Mouse (Mus musculus) hindbrain, embryonic 16.5 days (tissue): ENCODE data around the gene Topbp1. TPM values are rescaled to one million over a fixed set of nuclear protein-coding genes. Genes with fewer than 3 reads are reported as not detected.

Source experiments
- ATAC-seq: fragments of 200-750 bp; cut with Nextera tagmentation; 2 replicates; pipeline ENCODE4 v1.8.0; 2017; ENCODE audit warnings: moderate TSS enrichment, moderate library complexity
- H3K27ac ChIP-seq: fragments of 300-500 bp; sonication (generic); 2 replicates; pipeline ENCODE4 v1.5.1; 2014; ENCODE audit warnings: low read depth, mild to moderate bottlenecking, control low read depth, low read length, moderate library complexity
- H3K27me3 ChIP-seq: fragments of 300-500 bp; sonication (generic); replicated peaks from 2 replicates; pipeline ENCODE4 v1.6.1; 2014; ENCODE audit warnings: low read length; ENCODE audit not compliant: control insufficient read depth, insufficient read depth
- H3K36me3 ChIP-seq: fragments of 300-500 bp; sonication (generic); 2 replicates; pipeline ENCODE4 v1.6.1; 2014; ENCODE audit warnings: mild to moderate bottlenecking, low read length, moderate library complexity, mixed read lengths; ENCODE audit not compliant: control insufficient read depth, insufficient read depth
- H3K4me1 ChIP-seq: fragments of 300-500 bp; sonication (generic); 2 replicates; pipeline ENCODE4 v1.6.1; 2014; ENCODE audit warnings: low read depth, low read length; ENCODE audit not compliant: control insufficient read depth, insufficient read depth
- H3K4me2 ChIP-seq: fragments of 300-500 bp; sonication (generic); 2 replicates; pipeline ENCODE4 v1.6.1; 2014; ENCODE audit warnings: mild to moderate bottlenecking, low read length, control low read depth, moderate library complexity
- H3K4me3 ChIP-seq: fragments of 300-500 bp; sonication (generic); 2 replicates; pipeline ENCODE4 v1.5.1; 2014; ENCODE audit warnings: mild to moderate bottlenecking, low read length, control low read depth, moderate library complexity
- H3K9ac ChIP-seq: fragments of 300-500 bp; sonication (generic); 2 replicates; pipeline ENCODE4 v1.6.1; 2014; ENCODE audit warnings: low read depth, mild to moderate bottlenecking, control low read depth, low read length, moderate library complexity
- H3K9me3 ChIP-seq: fragments of 300-500 bp; sonication (generic); 2 replicates; pipeline ENCODE4 v1.6.1; 2014; ENCODE audit warnings: mild to moderate bottlenecking, low read length, moderate library complexity; ENCODE audit not compliant: control insufficient read depth
- WGBS: fragments of 180-500 bp; shearing (Covaris S2); extraction: QIAGEN DNeasy Blood & Tissue Kit; methylation state at CpG from one replicate; pipeline ENCODE4 v1.1.7; 2014; 5-methylcytosine and 5-hydroxymethylcytosine counted together
- polyA plus RNA-seq: library from polyadenylated mRNA; unstranded; fragments of >200 nt; fragmentation: Nextera tagmentation; extraction: Ambion mirVana; gene quantifications from 2 replicates; pipeline ENCODE4 v1.2.1, GENCODE M21; 2015

Topbp1 gene
- polyA plus RNA-seq, 1 experiment from 2014 or later: 17.6 TPM

DNA sequence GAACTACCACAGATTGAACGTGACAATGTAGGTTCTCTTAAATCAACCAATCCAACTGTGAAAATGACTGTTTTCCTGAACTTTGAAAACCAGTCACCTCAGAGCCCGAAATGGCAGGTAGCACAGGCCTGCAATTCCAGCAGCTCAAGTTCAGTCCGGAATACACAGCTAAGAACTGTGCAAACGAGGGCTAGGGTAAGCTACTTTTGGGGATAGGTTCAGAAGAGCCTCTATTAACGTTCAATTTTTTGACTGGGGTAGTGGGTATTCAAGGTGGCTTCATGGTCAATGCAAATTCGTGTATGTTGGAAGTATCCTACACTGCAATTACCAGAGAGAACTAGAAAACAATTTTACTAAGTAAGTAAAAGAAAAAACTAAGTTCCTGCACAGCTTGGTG lies 58.1 kb downstream of the Topbp1 start:
- H3K27ac ChIP-seq: no peak overlapping the region
- H3K27me3 ChIP-seq: no peaks in the 10 kb centered on the region
- 70% methylated on average over 6 of the region's 6 CpGs for WGBS
- H3K9me3 ChIP-seq: no peaks in the 10 kb centered on the region
- peaks cover 7% of the 10 kb centered on the region; the same call in 1 of the 2 replicates for H3K36me3 ChIP-seq
- no peak for ATAC-seq
- H3K9ac ChIP-seq: no peak overlapping the region
- peak overlapping the region; percentile 5; the same call in 1 of the 2 replicates for H3K4me3 ChIP-seq
- peak overlapping the region; percentile 84 for H3K4me2 ChIP-seq
- H3K4me1 ChIP-seq: peaks cover 18% of the 10 kb centered on the region

DNA sequence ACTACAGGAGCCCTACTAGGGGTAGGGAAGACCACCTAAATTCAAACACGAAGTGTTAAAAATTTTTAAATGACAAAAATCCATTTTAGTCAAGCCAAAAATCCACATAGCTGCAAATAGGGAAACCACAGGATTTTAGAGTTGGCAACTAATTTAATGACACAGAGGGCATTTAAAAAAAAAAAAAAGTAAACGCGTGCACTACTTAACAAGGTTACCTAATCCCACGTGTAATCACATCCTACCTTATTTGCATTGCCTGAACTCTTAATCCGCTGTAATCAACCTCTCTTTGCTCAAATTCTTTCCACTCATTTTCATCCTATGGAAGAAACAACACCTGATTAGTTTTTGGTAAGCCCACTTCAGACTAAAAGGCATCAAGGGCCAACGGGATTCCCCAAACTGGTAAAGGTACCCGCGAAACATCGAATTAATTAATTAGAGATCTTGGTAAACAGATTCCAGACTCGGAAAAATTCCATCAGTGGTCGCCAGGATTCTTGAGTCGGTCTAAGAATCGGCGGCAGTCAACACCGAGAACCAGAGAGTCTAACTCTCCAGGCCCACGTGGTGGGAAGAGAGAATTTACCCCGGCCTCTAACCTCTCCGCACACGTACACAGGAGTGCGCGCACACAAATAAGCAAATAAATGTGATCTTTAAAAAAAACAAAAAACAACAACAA lies 58.9 kb downstream of the Topbp1 start:
- H3K9me3 ChIP-seq: no peaks in the 10 kb centered on the region
- H3K9ac ChIP-seq: peak overlapping the region; percentile 94
- peaks cover 18% of the 10 kb centered on the region for H3K4me1 ChIP-seq
- peaks cover 7% of the 10 kb centered on the region; the same call in 1 of the 2 replicates for H3K36me3 ChIP-seq
- peak overlapping the region; percentile 84 for H3K4me2 ChIP-seq
- ATAC-seq: no peak
- 2% methylated on average over 21 of the region's 21 CpGs for WGBS
- no peaks in the 10 kb centered on the region for H3K27me3 ChIP-seq
- H3K4me3 ChIP-seq: peak overlapping the region; percentile 90
- H3K27ac ChIP-seq: peak overlapping the region; percentile 98

DNA sequence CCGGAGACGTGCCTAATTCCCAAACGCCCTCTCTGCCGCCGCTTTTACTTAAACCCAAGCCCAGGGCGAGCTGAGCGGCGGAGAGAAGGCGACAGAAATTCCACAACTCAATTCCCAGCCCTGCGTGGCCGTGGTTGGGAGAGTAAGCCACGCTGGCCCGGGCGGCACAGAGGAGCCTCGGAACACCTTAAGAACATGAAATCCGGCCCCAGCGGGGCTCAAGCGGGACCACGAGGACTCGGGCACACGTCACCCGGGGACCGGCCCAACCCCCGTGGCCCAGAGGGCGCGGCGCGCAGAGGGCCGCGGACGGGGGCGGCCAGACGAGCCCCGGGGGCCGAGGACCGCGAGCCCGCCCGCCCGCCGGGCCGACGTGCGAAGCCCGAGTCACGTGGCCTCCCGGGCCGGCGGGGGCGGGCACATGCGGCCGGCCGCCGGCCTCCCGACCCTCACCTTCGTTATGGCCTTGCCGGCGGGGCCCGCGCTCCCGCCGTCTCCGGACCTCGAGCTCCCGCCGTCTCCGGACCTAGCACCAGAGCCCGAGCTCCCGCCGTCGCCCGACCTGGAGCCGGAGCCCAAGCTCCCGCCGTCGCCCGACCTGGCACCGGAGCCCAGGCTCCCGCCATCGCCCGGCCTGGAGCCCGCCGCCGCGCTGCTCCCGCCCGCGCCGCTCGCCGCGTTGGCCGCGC lies 59.7 kb downstream of the Topbp1 start:
- Histone ChIP-seq H3K4me3 (peak overlapping the region; percentile 90), H3K9me3 (no peaks in the 10 kb centered on the region), H3K4me1 (peaks cover 18% of the 10 kb centered on the region), H3K27ac (peak overlapping the region; percentile 98), H3K4me2 (peak overlapping the region; percentile 84), H3K36me3 (0 out of 2 replicates have a peak, but pooled peaks cover 2% of the 10 kb centered on the region), H3K27me3 (no peaks in the 10 kb centered on the region), H3K9ac (peak overlapping the region; percentile 94)
- 4% methylated on average over 65 of the region's 94 CpGs for WGBS
- peak; percentile 25 for ATAC-seq

DNA sequence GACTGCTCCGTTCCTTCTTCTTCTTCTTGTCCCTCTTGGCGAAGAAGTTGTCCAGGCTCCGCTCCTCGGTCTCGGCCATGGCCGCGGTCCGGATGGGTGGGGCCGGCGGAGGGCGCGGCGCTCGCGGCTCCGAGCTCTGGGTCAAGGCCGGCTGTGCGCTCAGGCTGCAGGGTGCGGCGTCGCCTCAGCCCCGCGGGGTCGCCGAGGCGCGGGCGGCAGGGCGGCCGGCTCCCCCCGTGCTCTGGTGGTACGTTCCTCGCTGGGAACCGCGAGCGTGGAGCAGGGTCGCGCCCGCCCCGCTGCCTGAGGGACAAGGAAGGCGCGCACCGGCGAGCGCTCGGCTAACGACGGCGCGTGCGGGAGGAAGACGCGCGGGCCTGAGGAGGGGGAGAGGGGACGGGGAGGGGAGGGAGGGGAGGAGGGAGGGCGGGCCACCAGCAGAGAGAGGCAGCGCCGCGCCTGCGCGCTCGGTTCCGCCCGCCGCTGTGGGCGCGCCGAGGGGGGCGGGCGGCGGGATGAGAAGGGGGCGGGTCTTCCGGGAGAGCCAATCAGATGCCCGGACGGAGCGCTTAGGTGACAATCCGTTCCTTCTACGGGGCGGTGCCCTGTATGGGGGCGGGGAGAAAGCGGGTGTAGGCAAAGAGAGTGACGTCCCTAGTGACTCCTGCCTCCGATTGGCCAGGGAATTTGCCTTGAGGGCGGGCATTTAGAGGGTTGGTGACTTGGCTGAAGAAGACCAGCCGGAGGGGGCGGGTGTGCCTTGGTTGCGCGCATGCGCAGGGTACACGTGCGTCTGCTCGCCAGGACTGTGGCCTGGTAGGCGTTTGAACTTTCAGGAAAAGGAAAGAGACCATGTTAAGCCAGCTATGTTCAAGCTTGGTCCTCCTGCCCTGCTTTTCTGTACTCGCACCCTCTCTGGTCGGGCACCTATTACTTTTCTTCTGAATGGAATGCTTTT lies 60.6 kb downstream of the Topbp1 start, which contains the start of gene Cdv3:
Gene Cdv3, minus strand, starts transcription at position 551 of the 958 bp plus-strand sequence.
- 0 out of 2 replicates have a peak, but pooled peaks cover 2% of the 10 kb centered on the region for H3K36me3 ChIP-seq
- peak within 1 kb of the TSS; percentile 90 for H3K4me3 ChIP-seq
- H3K4me1 ChIP-seq: peaks cover 18% of the 10 kb centered on the region
- ATAC-seq: peak; percentile 99
- peak within 1 kb of the TSS; percentile 94 for H3K9ac ChIP-seq
- peak within 1 kb of the TSS; percentile 84 for H3K4me2 ChIP-seq
- no peaks in the 10 kb centered on the region for H3K9me3 ChIP-seq
- no peaks in the 10 kb centered on the region for H3K27me3 ChIP-seq
- 2% methylated on average over 90 of the region's 95 CpGs for WGBS
- H3K27ac ChIP-seq: peak within 1 kb of the TSS; percentile 98

DNA sequence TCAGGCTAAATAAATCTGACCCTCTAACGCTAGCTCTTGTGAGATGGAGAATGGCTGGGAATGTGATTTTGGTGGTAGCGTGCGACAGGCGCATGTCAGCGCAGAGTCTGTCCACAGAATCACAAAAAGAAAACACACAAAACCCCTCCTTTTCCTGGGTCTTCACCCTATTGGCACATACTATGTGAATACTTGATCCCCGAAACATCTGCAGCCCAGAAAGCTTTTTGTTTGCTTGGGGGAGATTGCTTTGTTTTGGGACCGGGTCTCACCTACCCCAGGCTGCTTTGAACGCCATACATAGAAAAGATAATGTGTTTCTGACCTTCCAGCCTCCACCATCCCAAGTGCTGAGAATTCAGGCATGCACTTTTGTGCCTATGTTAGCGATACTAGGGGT lies 61.3 kb downstream of the Topbp1 start:
- 59% methylated on average over 9 of the region's 9 CpGs for WGBS
- peak overlapping the region; percentile 52 for H3K9ac ChIP-seq

DNA sequence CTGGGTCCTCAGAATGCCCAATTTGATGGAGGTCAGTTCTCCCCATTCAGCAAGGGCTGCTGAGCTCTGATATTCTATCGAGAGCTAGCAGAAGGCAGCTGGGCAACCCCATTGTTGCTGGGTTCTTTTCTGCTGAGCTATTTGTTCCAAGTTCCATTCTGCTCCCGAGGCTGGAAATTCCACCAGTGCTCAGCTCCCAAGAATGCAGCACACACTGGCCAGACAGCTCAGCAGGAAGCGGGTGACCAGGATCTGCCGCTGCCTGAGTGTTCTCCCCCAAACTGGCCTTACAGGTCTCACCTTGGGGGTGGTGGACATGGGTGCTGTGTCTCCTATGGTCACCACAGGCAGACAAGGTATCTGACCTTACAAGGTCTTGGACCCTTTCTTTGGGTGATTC lies 64.9 kb downstream of the Topbp1 start:
- H3K9ac ChIP-seq: no peak overlapping the region
- H3K4me2 ChIP-seq: no peak overlapping the region
- ATAC-seq: no peak
- peaks cover 7% of the 10 kb centered on the region for H3K4me1 ChIP-seq
- WGBS: 58% methylated on average over 4 of the region's 4 CpGs
- H3K36me3 ChIP-seq: no peaks in the 10 kb centered on the region
- no peaks in the 10 kb centered on the region for H3K9me3 ChIP-seq
- H3K27me3 ChIP-seq: no peaks in the 10 kb centered on the region
- no peak overlapping the region for H3K4me3 ChIP-seq
- H3K27ac ChIP-seq: no peak overlapping the region

More for the DNA sequence above, 61.3 kb downstream of the Topbp1 start:
- peaks cover 18% of the 10 kb centered on the region for H3K4me1 ChIP-seq
- H3K4me2 ChIP-seq: peak overlapping the region; percentile 62
- peak overlapping the region; percentile 38 for H3K4me3 ChIP-seq
- H3K27ac ChIP-seq: peak overlapping the region; percentile 69
- H3K9me3 ChIP-seq: no peaks in the 10 kb centered on the region
- no peaks in the 10 kb centered on the region for H3K27me3 ChIP-seq
- no peak for ATAC-seq
- 0 out of 2 replicates have a peak, but pooled peaks cover 2% of the 10 kb centered on the region for H3K36me3 ChIP-seq

DNA sequence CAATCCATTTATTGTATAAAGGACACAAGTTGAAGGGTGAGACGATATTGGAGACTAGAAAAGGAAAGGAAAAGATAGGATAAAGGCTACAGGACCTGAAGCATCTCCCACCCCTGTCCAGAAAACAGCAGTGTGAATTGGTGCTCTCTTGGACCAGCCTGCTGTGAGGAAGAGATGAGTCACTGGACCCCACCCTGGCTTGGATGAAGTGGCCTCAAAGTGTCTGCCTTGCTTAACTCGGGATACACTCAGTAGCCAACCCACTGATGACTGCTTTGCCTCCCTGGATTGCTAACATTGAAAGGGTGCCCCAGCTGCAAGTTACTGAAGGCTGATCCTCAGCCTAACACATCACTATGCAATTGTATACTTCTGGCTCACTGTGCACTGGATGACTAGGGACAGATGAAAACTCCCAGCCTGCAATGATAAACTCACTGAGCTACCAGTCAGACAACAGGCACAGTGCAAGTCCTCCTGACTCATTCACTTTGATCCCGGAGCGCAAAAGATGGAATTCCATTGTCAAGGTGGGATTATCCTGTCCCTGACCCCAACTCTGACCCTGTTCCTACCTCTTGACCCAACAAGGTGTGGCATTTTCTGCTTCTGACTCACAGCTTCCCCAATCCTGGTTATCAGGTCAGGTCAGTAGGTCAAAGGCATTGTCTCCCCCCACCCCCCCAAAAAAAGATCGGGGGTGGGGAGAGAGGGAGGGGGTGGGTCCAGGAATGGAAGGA lies 67.4 kb downstream of the Topbp1 start:
- Histone ChIP-seq H3K9me3 (no peaks in the 10 kb centered on the region), H3K27ac (no peak overlapping the region), H3K27me3 (no peaks in the 10 kb centered on the region), H3K4me2 (no peak overlapping the region), H3K4me1 (no peaks in the 10 kb centered on the region), H3K4me3 (no peak overlapping the region), H3K9ac (no peak overlapping the region), H3K36me3 (no peaks in the 10 kb centered on the region)
- ATAC-seq: no peak
- WGBS: 85% methylated on average over 5 of the region's 5 CpGs
